Mouse (Mus musculus) bone marrow macrophage, adult 2 months (primary cell): Measurements from ENCODE around the gene Ppp1r9a.
"Not testable (repeated sequence)": the region's sequence is repeated elsewhere in the genome, so short reads cannot be mapped to it uniquely, and the experiment has no call there.

Experiments
- CTCF ChIP-seq: IDR thresholded peaks from 2 replicates; pipeline ENCODE4 v1.5.1; 2012; ENCODE audit warnings: low read depth, mild to moderate bottlenecking, low read length, moderate library complexity
- POLR2A ChIP-seq: IDR thresholded peaks from 2 replicates; pipeline ENCODE4 v1.6.1; 2012; ENCODE audit warnings: mild to moderate bottlenecking, low read depth, low read length, borderline replicate concordance

DNA sequence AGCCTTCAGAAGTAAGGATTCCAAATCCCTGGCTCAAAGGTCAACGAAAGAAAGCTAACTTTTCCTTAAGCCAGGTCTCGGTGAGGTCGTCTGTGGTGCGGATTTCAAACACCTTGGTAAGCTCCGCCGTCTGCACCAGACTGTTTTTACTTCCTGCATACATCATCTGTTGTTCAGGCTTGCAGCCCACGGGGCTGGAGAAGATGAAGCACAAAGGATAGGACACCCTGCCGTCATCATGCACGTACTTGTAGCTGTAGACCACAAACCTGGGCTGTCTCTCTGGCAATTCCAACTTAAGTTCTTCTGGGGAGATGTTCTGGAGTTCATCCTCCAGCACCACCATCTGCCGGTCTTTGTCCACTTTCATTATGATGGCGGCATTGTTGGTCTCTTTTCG is 9.4 kb upstream of the Ppp1r9a start:
- not testable (repeated sequence) for TF ChIP-seq CTCF, POLR2A
